Mouse (Mus musculus) small intestine, adult 2 months (tissue): ENCODE data around the gene Pip4k2b.

Source experiments
- CTCF ChIP-seq: fragments of 200-500 bp; IDR thresholded peaks from 2 replicates; pipeline ENCODE4 v1.5.1; 2012; ENCODE audit warnings: low read depth, mild to moderate bottlenecking, control low read depth, inconsistent platforms, low read length, moderate library complexity, mixed read lengths; ENCODE audit not compliant: insufficient replicate concordance, insufficient read length; ENCODE audit errors: extremely low read depth
- POLR2A ChIP-seq: fragments of 200-500 bp; IDR thresholded peaks from 2 replicates; pipeline ENCODE4 v1.6.1; 2012; ENCODE audit warnings: low read depth, mild to moderate bottlenecking, control low read depth, inconsistent platforms, low read length, moderate library complexity

DNA sequence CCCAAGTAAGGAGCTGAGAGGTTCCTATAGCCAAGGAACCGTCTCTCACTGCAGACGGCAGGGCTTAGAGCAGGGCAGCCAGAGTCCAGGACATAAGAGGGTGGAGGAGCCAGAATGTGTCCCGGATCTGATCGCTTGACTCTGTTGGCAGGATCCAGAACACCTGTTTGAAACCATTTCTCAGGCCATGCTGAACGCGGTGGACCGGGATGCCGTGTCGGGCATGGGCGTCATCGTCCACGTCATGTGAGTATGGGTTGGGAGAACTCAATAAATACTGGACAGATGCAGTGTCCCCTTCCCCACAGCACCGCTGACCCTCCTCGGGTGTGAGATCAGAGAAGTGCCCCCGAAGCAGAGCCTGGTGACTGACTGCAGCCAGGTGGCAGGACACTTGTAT, 32.2 kb downstream of the Pip4k2b start:
- TF ChIP-seq CTCF (no peak), POLR2A (no peak)
